Mouse (Mus musculus): Measurements from ENCODE around the gene Ndufs7. TPM values are rescaled to one million over a fixed set of nuclear protein-coding genes. Genes with fewer than 3 reads are reported as not detected.
"Not testable (repeated sequence)": the region's sequence is repeated elsewhere in the genome, so short reads cannot be mapped to it uniquely, and the experiment has no call there.

Gene Ndufs7
- total RNA-seq (2021), result 100 to 1,000 TPM; 609 to 639 TPM

DNA sequence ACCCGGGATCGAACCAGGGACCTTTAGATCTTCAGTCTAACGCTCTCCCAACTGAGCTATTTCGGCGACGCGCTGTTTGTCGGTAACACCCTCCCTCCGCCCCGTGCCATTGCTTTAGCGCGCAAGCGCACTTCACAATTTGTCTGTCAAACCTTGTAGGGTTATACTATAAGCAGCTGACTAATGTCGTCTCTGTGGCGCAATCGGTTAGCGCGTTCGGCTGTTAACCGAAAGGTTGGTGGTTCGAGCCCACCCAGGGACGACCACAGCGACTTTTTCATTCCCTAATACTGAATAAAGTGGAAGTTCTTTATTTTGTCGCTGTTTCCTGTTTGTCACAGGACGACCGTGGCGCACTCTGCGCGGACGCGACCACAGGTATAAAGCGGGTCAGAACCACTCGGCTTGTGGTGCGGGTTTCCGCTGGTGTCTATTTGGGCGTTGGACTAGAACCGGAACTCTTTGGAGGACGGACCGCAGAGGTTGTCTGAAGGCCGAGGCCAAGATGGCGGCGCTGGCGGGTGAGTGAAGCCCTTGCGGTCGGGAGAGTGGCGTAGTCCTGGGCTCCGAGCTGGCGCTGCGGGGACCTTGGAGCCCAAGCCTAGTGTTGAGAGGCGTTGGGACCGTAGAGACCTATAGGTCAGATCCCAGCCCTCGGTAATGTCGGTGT is at the start of gene Ndufs7:
TSS of gene Ndufs7 (plus strand) at position 151 of the 670 bp plus-strand sequence.
- DNase-seq, result peak; percentile 97 to 98
- intact Hi-C loops (cut with DNase I), result no loop called here

- DNase-seq, result peak; percentile 88 to 93
- intact Hi-C loops (cut with DNase I), result loop anchor here (1.0 kb wide), 1 partner anchor 46 kb away; no protein-coding TSS in a partner anchor
These were observed 49.4 kb upstream of the Ndufs7 start for GRCm38 (mm10) chr10:80199440-80200008.

DNA sequence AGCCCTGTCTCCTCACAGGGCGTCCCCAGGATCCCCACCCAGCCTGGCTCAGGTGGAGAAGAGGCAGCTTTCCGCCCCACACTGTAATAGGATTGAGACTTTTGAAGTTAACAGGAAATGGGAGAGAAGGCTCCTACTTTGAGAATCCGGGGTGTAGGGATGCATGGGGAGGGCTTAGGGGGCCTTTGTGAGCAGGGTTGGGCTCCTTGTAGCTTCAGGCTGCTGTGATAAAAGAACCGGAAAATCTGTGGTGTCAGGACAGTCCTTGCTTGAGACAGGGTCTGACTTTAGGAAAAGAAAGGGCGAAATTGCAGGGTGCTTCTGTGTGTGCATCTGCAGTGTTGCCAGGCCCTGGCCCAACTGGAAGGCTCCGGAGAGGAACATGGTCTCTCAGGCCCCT is 48.4 kb upstream of the Ndufs7 start:
- DNase-seq, result no peak
- intact Hi-C loops (cut with DNase I), result no loop called here

DNA sequence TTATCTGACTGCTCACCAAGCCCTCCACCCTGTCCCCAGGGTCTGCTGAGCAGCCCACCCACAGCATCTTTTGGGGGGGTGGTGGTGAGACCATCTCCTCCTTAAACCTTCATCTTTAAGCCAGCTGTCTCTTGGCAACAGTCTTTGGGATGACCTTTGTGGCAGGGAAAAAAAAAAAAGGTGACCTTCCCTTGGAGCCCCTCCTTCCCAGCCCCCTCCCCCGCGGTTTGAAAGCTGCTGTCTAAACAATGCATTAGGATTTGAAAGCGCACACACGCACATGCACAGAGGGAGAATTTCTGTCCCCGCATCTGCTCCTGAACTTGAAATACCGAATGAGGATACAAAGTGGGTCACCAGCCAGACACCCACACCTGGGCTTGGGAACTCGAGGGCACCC is 44.9 kb upstream of the Ndufs7 start:
- intact Hi-C loops (cut with DNase I), result no loop called here
- DNase-seq, result no peak

DNA sequence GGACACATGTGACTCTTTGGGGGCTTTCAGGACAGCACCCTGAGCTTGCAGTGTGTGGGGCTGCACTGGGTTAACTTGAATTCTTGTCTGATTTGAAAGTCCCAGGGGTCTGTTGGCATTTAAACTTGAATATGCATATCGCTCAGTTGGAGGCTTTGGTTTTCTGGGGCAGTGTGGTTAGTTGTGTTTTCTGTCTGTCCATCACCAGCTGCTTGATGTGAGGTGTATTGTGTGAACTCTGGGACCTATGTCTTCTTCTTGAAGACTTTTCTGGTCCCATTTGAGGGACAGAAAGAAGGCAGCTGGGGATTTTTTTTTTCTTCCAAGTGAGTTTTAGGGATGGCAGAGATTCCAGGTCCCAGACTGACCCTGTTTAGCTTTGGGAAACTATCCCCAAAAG is 41.7 kb upstream of the Ndufs7 start:
- DNase-seq, result no peak
- intact Hi-C loops (cut with DNase I), result no loop called here

DNA sequence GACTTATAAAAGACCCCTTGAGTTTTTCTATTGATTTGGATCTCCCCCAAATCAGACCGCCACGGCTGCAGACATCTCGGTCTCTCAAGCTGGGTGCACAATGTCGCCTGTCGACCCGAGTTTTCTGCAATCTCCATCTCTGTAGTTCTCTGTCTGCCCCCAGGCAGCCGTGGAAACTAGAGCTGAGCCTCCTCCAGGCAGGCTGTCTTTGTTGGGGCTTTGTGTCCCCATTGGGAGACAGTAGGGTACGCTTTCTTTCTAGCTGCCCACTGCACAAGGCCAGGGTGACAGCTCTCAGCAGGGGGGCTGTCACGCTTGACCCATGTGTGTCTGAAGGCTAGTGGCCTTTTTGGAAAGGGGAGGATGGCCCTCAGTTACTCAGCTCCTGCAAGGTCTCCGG is 41.2 kb upstream of the Ndufs7 start:
- no peak for DNase-seq
- intact Hi-C loops (cut with DNase I), result no loop called here

DNA sequence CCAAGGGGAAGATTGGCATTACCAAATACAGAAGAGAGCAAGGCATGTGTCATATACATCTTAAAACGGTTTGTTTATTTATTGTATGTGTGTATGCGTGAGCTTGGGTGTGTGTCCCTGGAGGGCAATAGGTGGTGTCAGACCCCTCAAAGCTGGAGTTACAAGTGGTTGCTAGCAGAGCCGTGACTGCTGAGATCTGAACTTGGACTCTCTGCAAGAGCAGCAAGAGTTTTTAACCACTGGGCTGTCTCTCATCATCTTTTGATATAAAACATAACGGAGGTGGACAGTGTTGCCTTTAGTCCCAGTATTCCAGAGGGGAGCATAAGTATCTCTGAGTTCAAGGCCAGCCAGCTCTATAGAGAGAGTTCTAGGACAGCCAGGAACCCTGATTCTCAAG is 40.7 kb upstream of the Ndufs7 start:
- intact Hi-C loops (cut with DNase I), result no loop called here
- no peak for DNase-seq

DNA sequence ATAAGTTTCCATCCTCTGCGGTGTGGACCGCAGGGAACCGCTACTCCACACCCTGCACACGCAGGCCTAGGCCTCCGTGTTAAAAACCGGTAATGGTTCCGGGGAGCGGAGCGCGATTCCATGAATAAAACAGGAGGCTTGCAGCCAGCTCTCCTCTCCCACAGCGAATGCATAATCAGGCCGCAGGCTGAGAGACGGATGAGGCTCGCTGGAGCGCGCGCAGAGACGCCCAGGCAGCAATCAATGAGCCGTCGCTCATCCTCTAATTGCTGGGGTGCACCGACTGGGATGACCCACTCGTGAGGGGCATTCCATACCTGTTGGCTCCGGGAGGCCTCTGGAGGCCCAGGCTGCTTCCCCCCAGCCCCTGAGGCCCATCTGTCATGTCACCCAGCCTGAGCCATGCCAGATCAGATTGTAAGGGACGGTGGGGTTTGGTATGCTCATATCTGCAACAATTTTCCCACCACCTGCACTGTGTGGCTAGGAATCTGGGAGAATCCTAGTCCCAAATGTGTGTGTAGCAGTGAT is 40.0 kb upstream of the Ndufs7 start:
- DNase-seq, result no peak
- intact Hi-C loops (cut with DNase I), result no loop called here

- intact Hi-C loops (cut with DNase I); DNase-seq: not testable (repeated sequence)
These were observed 37.3 kb upstream of the Ndufs7 start for GRCm38 (mm10) chr10:80211547-80212103.

DNA sequence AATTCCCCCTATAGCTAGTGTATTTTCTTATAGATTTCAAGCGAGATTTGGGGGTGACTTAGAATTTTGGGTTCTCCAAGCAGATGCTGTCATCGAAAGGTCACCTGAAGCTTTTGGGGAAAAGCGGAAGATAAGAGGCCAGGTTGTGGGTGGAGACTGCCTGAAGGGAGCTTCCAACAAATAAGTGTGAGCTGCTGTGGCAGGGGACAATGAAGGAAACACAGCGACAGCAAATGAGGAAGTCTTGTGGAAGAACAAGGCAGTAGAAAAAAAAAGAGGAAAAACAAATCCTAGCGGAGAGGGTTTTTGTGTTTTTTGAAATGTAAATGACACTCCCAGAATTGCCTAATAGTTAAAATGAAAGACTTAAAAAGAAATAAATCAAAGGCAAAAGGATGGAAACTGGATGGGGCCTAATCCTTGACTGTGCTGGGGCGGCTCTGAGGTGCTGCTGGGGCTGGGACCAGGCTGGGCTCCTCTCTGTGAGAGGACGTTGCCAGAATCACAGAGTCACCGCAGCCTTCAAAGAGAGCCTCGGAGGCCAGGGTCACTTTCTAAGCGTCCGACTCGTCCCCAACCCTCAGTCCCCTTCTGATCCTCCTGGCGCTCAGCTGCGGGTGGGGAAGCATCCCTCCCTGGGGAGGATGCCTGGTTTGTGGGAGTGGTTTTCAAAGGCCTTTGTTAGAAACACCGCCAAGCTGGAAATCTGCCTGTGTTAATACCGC is 33.7 kb upstream of the Ndufs7 start:
- DNase-seq, result peak in 1 of 2 experiments; percentile 11
- intact Hi-C loops (cut with DNase I), result no loop called here

GRCm38 (mm10) chr10:80220676-80221075 is 28.2 kb upstream of the Ndufs7 start:
- intact Hi-C loops (cut with DNase I), result no loop called here
- DNase-seq, result no peak

- DNase-seq; intact Hi-C loops (cut with DNase I): not testable (repeated sequence)
These were observed 25.8 kb upstream of the Ndufs7 start for GRCm38 (mm10) chr10:80223137-80223536.

DNA sequence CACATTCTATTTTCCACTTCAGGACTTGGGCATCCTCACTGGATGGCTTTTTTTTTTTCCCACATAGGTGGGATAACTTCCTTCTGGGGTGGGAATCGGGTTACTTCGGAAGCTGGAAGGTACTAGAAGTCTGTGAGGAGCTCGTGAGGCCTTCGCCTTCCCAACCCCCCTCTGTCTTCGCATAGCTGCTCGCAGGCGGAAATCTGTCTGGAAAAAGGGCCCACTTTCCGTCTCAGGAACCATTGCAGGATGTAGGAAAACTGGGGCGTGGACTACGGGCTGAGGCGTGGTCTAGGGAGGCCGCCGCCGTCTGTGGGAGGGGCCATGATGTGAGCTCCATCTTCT is 22.9 kb upstream of the Ndufs7 start:
- DNase-seq, result no peak
- intact Hi-C loops (cut with DNase I), result no loop called here

DNA sequence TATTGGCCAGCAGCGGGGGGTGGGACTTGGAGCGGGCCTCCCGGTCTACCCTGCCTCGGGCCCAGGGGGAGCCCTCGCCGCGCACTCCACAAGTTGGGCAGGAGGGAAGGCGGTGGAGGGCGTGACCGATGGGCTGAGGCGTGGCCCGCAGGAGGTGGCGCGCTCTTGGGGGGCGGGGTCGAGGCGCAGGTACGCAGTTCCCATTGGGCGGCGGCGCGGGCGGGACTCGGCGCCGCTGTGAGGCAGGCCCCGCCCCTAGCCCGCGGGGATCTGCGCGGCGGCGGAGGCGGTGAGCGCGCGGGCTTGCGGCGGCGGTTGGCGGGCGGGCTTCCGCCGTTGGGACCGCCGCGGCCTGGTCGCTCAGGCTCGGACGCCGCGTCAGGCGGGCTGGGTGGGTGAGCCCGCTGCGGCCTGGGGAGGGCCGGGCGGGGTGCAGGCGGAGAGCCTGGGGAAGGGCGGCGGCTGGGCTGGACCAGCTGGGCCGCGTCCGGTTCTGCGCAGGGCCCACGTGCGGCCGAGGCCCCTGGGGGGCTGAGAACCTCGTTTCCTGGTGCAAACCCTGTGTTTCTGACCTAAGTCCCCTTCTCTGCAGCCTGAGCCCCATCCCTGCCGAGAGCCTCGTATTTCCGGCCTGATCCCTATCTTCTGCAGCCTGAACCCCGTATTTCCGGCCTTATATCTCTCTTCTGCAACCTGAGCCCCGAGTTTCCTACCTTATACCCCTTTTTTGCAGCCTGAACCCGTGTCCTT is 22.3 kb upstream of the Ndufs7 start, which contains the start of gene Mum1:
TSS of gene Mum1 (plus strand) at position 19 of the 750 bp plus-strand sequence.
- intact Hi-C loops (cut with DNase I), result no loop called here
- peak; percentile 99 for DNase-seq

- DNase-seq, result no peak
- intact Hi-C loops (cut with DNase I), result no loop called here
These were observed 21.8 kb upstream of the Ndufs7 start for GRCm38 (mm10) chr10:80227166-80227539.

GRCm38 (mm10) chr10:80227877-80228775 is 20.8 kb upstream of the Ndufs7 start:
- no peak for DNase-seq
- intact Hi-C loops (cut with DNase I), result no loop called here

- intact Hi-C loops (cut with DNase I), result no loop called here
- DNase-seq, result no peak
These were observed 12.6 kb upstream of the Ndufs7 start for GRCm38 (mm10) chr10:80236145-80236825.

DNA sequence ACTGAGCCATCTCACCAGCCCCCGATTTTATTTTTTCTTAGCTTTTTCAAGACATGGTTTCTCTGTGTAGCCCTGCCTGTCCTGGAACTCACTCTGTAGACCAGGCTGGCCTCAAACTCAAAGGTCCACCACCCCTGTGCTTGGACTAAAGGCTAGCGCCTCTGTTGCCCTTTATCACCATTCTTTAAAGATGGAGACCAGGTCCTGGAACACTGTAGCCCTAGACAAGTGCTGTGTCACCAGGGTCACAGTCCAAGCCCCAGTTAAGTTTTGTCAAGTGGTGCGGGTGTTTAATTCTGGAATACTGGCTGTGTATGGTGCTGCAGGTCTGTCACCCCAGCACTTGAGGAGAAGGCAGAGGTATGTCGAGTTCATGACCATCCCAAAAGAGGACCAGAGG is 11.9 kb upstream of the Ndufs7 start:
- intact Hi-C loops (cut with DNase I), result no loop called here
- no peak for DNase-seq

DNA sequence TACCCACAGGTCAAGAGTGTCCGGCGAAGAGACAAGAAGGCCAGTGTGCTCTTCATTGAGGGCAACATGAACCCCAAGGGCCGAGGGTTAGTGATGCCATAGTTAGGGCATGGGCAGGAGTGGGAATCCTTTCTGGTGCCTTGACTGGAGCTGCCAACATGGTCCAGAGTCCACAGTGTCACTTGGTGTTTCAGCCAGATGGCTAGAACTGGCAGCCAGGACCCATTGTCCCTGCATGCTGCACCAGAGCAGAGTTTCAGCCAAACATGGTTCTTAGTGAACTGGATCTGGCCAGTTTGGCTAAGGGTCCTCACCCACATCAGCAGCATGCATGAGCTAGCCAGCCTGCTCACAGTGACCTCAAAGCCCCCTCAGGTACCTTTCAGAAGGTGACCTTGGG is 10.6 kb upstream of the Ndufs7 start:
- intact Hi-C loops (cut with DNase I), result no loop called here
- DNase-seq, result no peak
